10 mouse cellular contexts compared by ENCODE assay signal in genomic region chr13:74192613-74193012, GRCm38 (mm10). TPM values are rescaled to one million over a fixed set of nuclear protein-coding genes. Genes with fewer than 3 reads are reported as not detected.
A peak's percentile ranks its signal among the peaks of the same experiment; 100 is the strongest.
DNase-seq lines count a peak whose midpoint lies in the region; ATAC-seq lines count a peak whose summit lies in the region.
"Had no signal": no experiment of that assay in that cellular context is flagged by ENCODE, and none has a peak within 500 bp of the region (broad histone marks: within the 10 kb centered on the region; RNA-seq: fewer than 3 reads in every experiment).

No protein-coding gene starts in this region.

- H3K27ac ChIP-seq in hindbrain, embryonic 11.5 days (ENCODE audit: low read depth, low read length) = no peak overlapping the region
- H3K27ac ChIP-seq in hindbrain, embryonic 12.5 days = no peak overlapping the region
- H3K27ac ChIP-seq in neural tube, embryonic 14.5 days (ENCODE audit: low read depth, low read length) = no peak overlapping the region
- H3K27ac ChIP-seq: heart, embryonic 13.5 days; limb, embryonic 15.5 days had no signal

- DNase-seq in hindbrain, embryonic 11.5 days (ENCODE audit: low spot score) = peak; percentile 20
- no peak for DNase-seq in neural tube, embryonic 10.5 days (ENCODE audit: extremely low spot score, low spot score)
- DNase-seq in embryo, embryonic 11 days = peak; percentile 46
- DNase-seq in right cerebral cortex, postnatal 4 days = no peak
- no peak for DNase-seq in gastrocnemius, postnatal 4 days (ENCODE audit: low spot score in 2 of 2)
- DNase-seq in frontal cortex, postnatal 10 days (ENCODE audit: low spot score in 2 of 2) = no peak

- peaks cover 4% of the 10 kb centered on the region; the same call in 1 of the 2 replicates for H3K36me3 ChIP-seq in hindbrain, embryonic 11.5 days (ENCODE audit: control insufficient read depth, insufficient read depth, low read length)
- peaks cover 47% of the 10 kb centered on the region for H3K36me3 ChIP-seq in hindbrain, embryonic 12.5 days
- H3K36me3 ChIP-seq in neural tube, embryonic 14.5 days (ENCODE audit: control insufficient read depth, insufficient read depth, low read length) = peaks cover 34% of the 10 kb centered on the region

- ATAC-seq in hindbrain, embryonic 11.5 days (ENCODE audit: low FRiP score) = no peak
- no peak for ATAC-seq in hindbrain, embryonic 12.5 days (ENCODE audit: low FRiP score)
- ATAC-seq in neural tube, embryonic 14.5 days (ENCODE audit: low read depth) = peak; percentile 54; the same call in 1 of the 2 replicates

- WGBS in hindbrain, embryonic 11.5 days = 81% methylated on average over 6 of the region's 6 CpGs
- 88% methylated on average over 6 of the region's 6 CpGs for WGBS in hindbrain, embryonic 12.5 days
- WGBS in neural tube, embryonic 14.5 days = 86% methylated on average over 6 of the region's 6 CpGs

- no peaks in the 10 kb centered on the region for H3K4me1 ChIP-seq in hindbrain, embryonic 11.5 days (replicated peaks; ENCODE audit: control insufficient read depth, insufficient read depth, low read length)
- H3K4me1 ChIP-seq in hindbrain, embryonic 12.5 days = no peaks in the 10 kb centered on the region
- H3K4me1 ChIP-seq in neural tube, embryonic 14.5 days (ENCODE audit: control insufficient read depth, insufficient read depth, low read length) = no peaks in the 10 kb centered on the region
- H3K4me1 ChIP-seq: heart, embryonic 13.5 days; limb, embryonic 15.5 days had no signal

- H3K4me3 ChIP-seq in hindbrain, embryonic 11.5 days (ENCODE audit: low read depth, low read length) = no peak overlapping the region
- H3K4me3 ChIP-seq in hindbrain, embryonic 12.5 days = no peak overlapping the region
- no peak overlapping the region for H3K4me3 ChIP-seq in neural tube, embryonic 14.5 days (ENCODE audit: low read depth, low read length)
- H3K4me3 ChIP-seq: heart, embryonic 13.5 days; limb, embryonic 15.5 days had no signal

- no peak overlapping the region for H3K9ac ChIP-seq in hindbrain, embryonic 11.5 days (ENCODE audit: low read depth, low read length)
- H3K9ac ChIP-seq in hindbrain, embryonic 12.5 days = no peak overlapping the region
- H3K9ac ChIP-seq in neural tube, embryonic 14.5 days (replicated peaks; ENCODE audit: low read depth, low read length) = no peak overlapping the region
- H3K9ac ChIP-seq: heart, embryonic 13.5 days; limb, embryonic 15.5 days had no signal

- no peaks in the 10 kb centered on the region for H3K9me3 ChIP-seq in hindbrain, embryonic 11.5 days (ENCODE audit: control insufficient read depth, low read length)
- no peaks in the 10 kb centered on the region for H3K9me3 ChIP-seq in hindbrain, embryonic 12.5 days (replicated peaks)
- no peaks in the 10 kb centered on the region for H3K9me3 ChIP-seq in neural tube, embryonic 14.5 days (ENCODE audit: control insufficient read depth, low read length)
- H3K9me3 ChIP-seq: heart, embryonic 13.5 days; limb, embryonic 15.5 days had no signal

- no peaks in the 10 kb centered on the region for H3K27me3 ChIP-seq in hindbrain, embryonic 11.5 days (ENCODE audit: control insufficient read depth, insufficient read depth, low read length)
- no peaks in the 10 kb centered on the region for H3K27me3 ChIP-seq in hindbrain, embryonic 12.5 days
- H3K27me3 ChIP-seq in neural tube, embryonic 14.5 days (ENCODE audit: control insufficient read depth, insufficient read depth, low read length) = no peaks in the 10 kb centered on the region
- H3K27me3 ChIP-seq: heart, embryonic 13.5 days; limb, embryonic 15.5 days had no signal

- H3K4me2 ChIP-seq in hindbrain, embryonic 11.5 days (replicated peaks; ENCODE audit: low read depth, low read length) = no peak overlapping the region
- H3K4me2 ChIP-seq in hindbrain, embryonic 12.5 days (replicated peaks) = no peak overlapping the region
- no peak overlapping the region for H3K4me2 ChIP-seq in neural tube, embryonic 14.5 days (ENCODE audit: low read depth, low read length)
- H3K4me2 ChIP-seq: heart, embryonic 13.5 days; limb, embryonic 15.5 days had no signal

RNA-seq across cellular contexts. Expression of gene Exoc3, which starts 15.9 kb away (rescaled TPM):
- 82.2 and 82.7 TPM in 2 replicates for polyA plus RNA-seq in hindbrain, embryonic 11.5 days (2014; fragmentation: Nextera tagmentation; extraction: Ambion mirVana)
- polyA plus RNA-seq in hindbrain, embryonic 12.5 days (2016; fragmentation: Nextera tagmentation; extraction: Ambion mirVana) = 76.7 and 79.2 TPM in 2 replicates
- 113 and 121 TPM in 2 replicates for polyA plus RNA-seq in neural tube, embryonic 14.5 days (2014; fragmentation: Nextera tagmentation; extraction: Ambion mirVana)
- 10 to 100 TPM; 39.0 to 43.5 TPM for total RNA-seq in gastrocnemius, postnatal 4 days (2021)

Comparison
In these comparisons a context has a peak if more than half of its experiments do, and no peak if none do; other contexts are left out.
1. DNase-seq: peak in hindbrain, embryonic 11.5 days (single experiment) and embryo, embryonic 11 days (single experiment); none in neural tube, embryonic 10.5 days (single experiment), right cerebral cortex, postnatal 4 days (single experiment), gastrocnemius, postnatal 4 days (0 of 2) and frontal cortex, postnatal 10 days (0 of 2).